Mouse (Mus musculus): Measurements from ENCODE around the gene Rnf216.

Gene Rnf216

GRCm38 (mm10) chr5:143101626-143102025 lies 11.2 kb downstream of the Rnf216 start:
- no peak for DNase-seq (ENCODE audit: low read depth, low spot score)

GRCm38 (mm10) chr5:143095256-143095655 lies 17.5 kb downstream of the Rnf216 start:
- DNase-seq (ENCODE audit: low read depth, low spot score), result no peak

- no peak for DNase-seq (ENCODE audit: low read depth, low spot score)
Measured at GRCm38 (mm10) chr5:143092891-143093290, 19.9 kb downstream of the Rnf216 start.

- peak; percentile 26 for DNase-seq (ENCODE audit: low read depth, low spot score)
Measured at GRCm38 (mm10) chr5:143084898-143085297, 27.9 kb downstream of the Rnf216 start.

GRCm38 (mm10) chr5:143079806-143080205 lies 33.0 kb downstream of the Rnf216 start:
- no peak for DNase-seq (ENCODE audit: low read depth, low spot score)

GRCm38 (mm10) chr5:143076603-143077143 lies 36.1 kb downstream of the Rnf216 start:
- no peak for DNase-seq (ENCODE audit: low read depth, low spot score)

GRCm38 (mm10) chr5:143075987-143076386 lies 36.8 kb downstream of the Rnf216 start:
- DNase-seq (ENCODE audit: low read depth, low spot score), result no peak

- no peak for DNase-seq (ENCODE audit: low read depth, low spot score)
Measured at GRCm38 (mm10) chr5:143069048-143069447, 43.7 kb downstream of the Rnf216 start.

GRCm38 (mm10) chr5:143068382-143068781 lies 44.4 kb downstream of the Rnf216 start:
- DNase-seq (ENCODE audit: low read depth, low spot score), result no peak

- DNase-seq (ENCODE audit: low read depth, low spot score), result peak; percentile 61
Measured at GRCm38 (mm10) chr5:143066551-143066958, 46.2 kb downstream of the Rnf216 start.

GRCm38 (mm10) chr5:143066096-143066495 lies 46.7 kb downstream of the Rnf216 start:
- DNase-seq (ENCODE audit: low read depth, low spot score), result no peak

GRCm38 (mm10) chr5:143065230-143065629 lies 47.6 kb downstream of the Rnf216 start:
- no peak for DNase-seq (ENCODE audit: low read depth, low spot score)

GRCm38 (mm10) chr5:143062251-143062650 lies 50.5 kb downstream of the Rnf216 start:
- DNase-seq (ENCODE audit: low read depth, low spot score), result no peak

GRCm38 (mm10) chr5:143061511-143061910 lies 51.3 kb downstream of the Rnf216 start:
- no peak for DNase-seq (ENCODE audit: low read depth, low spot score)

- no peak for DNase-seq (ENCODE audit: low read depth, low spot score)
Measured at GRCm38 (mm10) chr5:143060774-143061385, 51.9 kb downstream of the Rnf216 start.

- no peak for DNase-seq (ENCODE audit: low read depth, low spot score)
Measured at GRCm38 (mm10) chr5:143059958-143060357, 52.8 kb downstream of the Rnf216 start.

- DNase-seq (ENCODE audit: low read depth, low spot score), result no peak
Measured at GRCm38 (mm10) chr5:143059182-143059581, 53.6 kb downstream of the Rnf216 start.

- no peak for DNase-seq (ENCODE audit: low read depth, low spot score)
Measured at GRCm38 (mm10) chr5:143058675-143059074, 54.1 kb downstream of the Rnf216 start.

- no peak for DNase-seq (ENCODE audit: low read depth, low spot score)
Measured at GRCm38 (mm10) chr5:143058208-143058607, 54.6 kb downstream of the Rnf216 start.

- no peak for DNase-seq (ENCODE audit: low read depth, low spot score)
Measured at GRCm38 (mm10) chr5:143057753-143058152, 55.0 kb downstream of the Rnf216 start.

GRCm38 (mm10) chr5:143056191-143056880 lies 56.5 kb downstream of the Rnf216 start:
- no peak for DNase-seq (ENCODE audit: low read depth, low spot score)

GRCm38 (mm10) chr5:143055501-143056125 lies 57.2 kb downstream of the Rnf216 start:
- no peak for DNase-seq (ENCODE audit: low read depth, low spot score)

- DNase-seq (ENCODE audit: low read depth, low spot score), result no peak
Measured at GRCm38 (mm10) chr5:143054703-143055102, 58.1 kb downstream of the Rnf216 start.
